Mouse (Mus musculus): ENCODE results near the gene Slc30a5. TPM values are rescaled to one million over a fixed set of nuclear protein-coding genes. Genes with fewer than 3 reads are reported as not detected.
A peak's percentile ranks its signal among the peaks of the same experiment; 100 is the strongest.

The Slc30a5 gene
- polyA plus RNA-seq, 1 experiment from 2014 or later = 58.4 TPM

GRCm38 (mm10) chr13:100849137-100849536 is 15.9 kb upstream of the Slc30a5 start:
- no peak for ATAC-seq (ENCODE audit: insufficient number of reproducible peaks, insufficient read depth, low FRiP score, low read depth)
- Histone ChIP-seq H3K9ac (replicated peaks; ENCODE audit: low read depth, low read length) (no peak overlapping the region), H3K36me3 (ENCODE audit: control insufficient read depth, insufficient read depth, low read length) (no peaks in the 10 kb centered on the region), H3K4me3 (ENCODE audit: low read depth, low read length) (no peak overlapping the region), H3K27ac (ENCODE audit: low read length) (no peak overlapping the region), H3K4me1 (ENCODE audit: control insufficient read depth, insufficient read depth, low read length) (no peaks in the 10 kb centered on the region), H3K27me3 (ENCODE audit: control insufficient read depth, insufficient read depth, low read length) (no peaks in the 10 kb centered on the region), H3K9me3 (ENCODE audit: control insufficient read depth, low read depth, low read length) (no peaks in the 10 kb centered on the region), H3K4me2 (replicated peaks; ENCODE audit: low read depth, low read length) (no peak overlapping the region)
- WGBS = 89% methylated on average over 3 of the region's 3 CpGs

GRCm38 (mm10) chr13:100846891-100847579 is 13.8 kb upstream of the Slc30a5 start:
- H3K36me3 ChIP-seq (ENCODE audit: control insufficient read depth, insufficient read depth, low read length) = no peaks in the 10 kb centered on the region
- H3K27ac ChIP-seq (ENCODE audit: low read length) = no peak overlapping the region
- WGBS = 48% methylated on average over 21 of the region's 21 CpGs
- H3K4me1 ChIP-seq (ENCODE audit: control insufficient read depth, insufficient read depth, low read length) = no peaks in the 10 kb centered on the region
- ATAC-seq (ENCODE audit: insufficient number of reproducible peaks, insufficient read depth, low FRiP score, low read depth) = no peak
- no peaks in the 10 kb centered on the region for H3K9me3 ChIP-seq (ENCODE audit: control insufficient read depth, low read depth, low read length)
- H3K9ac ChIP-seq (replicated peaks; ENCODE audit: low read depth, low read length) = no peak overlapping the region
- no peaks in the 10 kb centered on the region for H3K27me3 ChIP-seq (ENCODE audit: control insufficient read depth, insufficient read depth, low read length)
- no peak overlapping the region for H3K4me3 ChIP-seq (ENCODE audit: low read depth, low read length)
- no peak overlapping the region for H3K4me2 ChIP-seq (replicated peaks; ENCODE audit: low read depth, low read length)

DNA sequence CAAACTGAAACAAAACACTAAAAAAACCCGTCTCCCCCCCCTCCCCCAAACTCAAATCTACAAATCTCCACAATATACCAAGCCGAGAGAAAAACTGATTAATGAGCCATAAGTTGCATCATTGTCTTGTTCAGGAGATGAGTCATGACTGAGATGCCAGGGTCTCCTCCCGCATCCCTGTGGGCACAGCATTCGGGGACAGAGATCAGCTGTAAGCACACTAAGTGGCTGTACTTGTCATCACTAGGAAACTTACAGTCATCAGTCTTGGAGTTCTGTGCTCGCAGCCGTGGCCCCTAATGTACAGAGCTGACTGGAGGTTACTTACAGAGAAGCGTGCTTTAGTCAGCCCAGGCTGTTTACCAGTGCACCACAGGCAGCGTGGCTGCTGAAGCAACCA is 13.0 kb upstream of the Slc30a5 start:
- H3K9me3 ChIP-seq (ENCODE audit: control insufficient read depth, low read depth, low read length) = no peaks in the 10 kb centered on the region
- H3K4me2 ChIP-seq (replicated peaks; ENCODE audit: low read depth, low read length) = no peak overlapping the region
- no peaks in the 10 kb centered on the region for H3K4me1 ChIP-seq (ENCODE audit: control insufficient read depth, insufficient read depth, low read length)
- H3K9ac ChIP-seq (replicated peaks; ENCODE audit: low read depth, low read length) = no peak overlapping the region
- no peaks in the 10 kb centered on the region for H3K36me3 ChIP-seq (ENCODE audit: control insufficient read depth, insufficient read depth, low read length)
- no peak for ATAC-seq (ENCODE audit: insufficient number of reproducible peaks, insufficient read depth, low FRiP score, low read depth)
- H3K4me3 ChIP-seq (ENCODE audit: low read depth, low read length) = no peak overlapping the region
- no peak overlapping the region for H3K27ac ChIP-seq (ENCODE audit: low read length)
- H3K27me3 ChIP-seq (ENCODE audit: control insufficient read depth, insufficient read depth, low read length) = no peaks in the 10 kb centered on the region
- 65% methylated on average over 8 of the region's 8 CpGs for WGBS

DNA sequence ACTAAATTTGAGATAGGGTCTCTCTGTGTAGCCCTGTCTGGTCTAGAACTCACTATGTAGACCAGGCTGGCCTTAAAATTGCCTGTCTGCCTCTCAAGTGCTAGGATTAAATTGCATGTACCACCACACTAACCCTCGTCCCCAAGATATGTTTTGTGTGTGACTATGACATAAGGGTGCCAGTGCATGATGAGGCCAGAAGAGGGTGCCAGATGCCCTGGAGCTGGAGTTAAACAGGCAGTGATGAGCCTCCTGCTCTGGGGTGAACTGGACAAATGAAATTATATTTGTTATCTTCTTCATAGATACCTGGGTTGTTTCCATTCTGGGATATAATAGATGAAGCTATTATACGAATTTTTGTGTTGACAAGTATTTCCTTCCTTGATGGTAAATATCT is 10.7 kb upstream of the Slc30a5 start:
- H3K9ac ChIP-seq (replicated peaks; ENCODE audit: low read depth, low read length) = no peak overlapping the region
- 83% methylated on average over 2 of the region's 2 CpGs for WGBS
- H3K27ac ChIP-seq (ENCODE audit: low read length) = no peak overlapping the region
- no peaks in the 10 kb centered on the region for H3K4me1 ChIP-seq (ENCODE audit: control insufficient read depth, insufficient read depth, low read length)
- no peaks in the 10 kb centered on the region for H3K9me3 ChIP-seq (ENCODE audit: control insufficient read depth, low read depth, low read length)
- no peak for ATAC-seq (ENCODE audit: insufficient number of reproducible peaks, insufficient read depth, low FRiP score, low read depth)
- no peaks in the 10 kb centered on the region for H3K36me3 ChIP-seq (ENCODE audit: control insufficient read depth, insufficient read depth, low read length)
- H3K27me3 ChIP-seq (ENCODE audit: control insufficient read depth, insufficient read depth, low read length) = no peaks in the 10 kb centered on the region
- H3K4me3 ChIP-seq (ENCODE audit: low read depth, low read length) = no peak overlapping the region
- no peak overlapping the region for H3K4me2 ChIP-seq (replicated peaks; ENCODE audit: low read depth, low read length)

- WGBS = 63% methylated on average over 7 of the region's 7 CpGs
- no peaks in the 10 kb centered on the region for H3K9me3 ChIP-seq (ENCODE audit: control insufficient read depth, low read depth, low read length)
- H3K27ac ChIP-seq (ENCODE audit: low read length) = no peak overlapping the region
- no peaks in the 10 kb centered on the region for H3K27me3 ChIP-seq (ENCODE audit: control insufficient read depth, insufficient read depth, low read length)
- H3K4me2 ChIP-seq (replicated peaks; ENCODE audit: low read depth, low read length) = no peak overlapping the region
- ATAC-seq (ENCODE audit: insufficient number of reproducible peaks, insufficient read depth, low FRiP score, low read depth) = no peak
- no peaks in the 10 kb centered on the region for H3K4me1 ChIP-seq (ENCODE audit: control insufficient read depth, insufficient read depth, low read length)
- H3K36me3 ChIP-seq (ENCODE audit: control insufficient read depth, insufficient read depth, low read length) = no peaks in the 10 kb centered on the region
- H3K4me3 ChIP-seq (ENCODE audit: low read depth, low read length) = no peak overlapping the region
- no peak overlapping the region for H3K9ac ChIP-seq (replicated peaks; ENCODE audit: low read depth, low read length)
Observed at GRCm38 (mm10) chr13:100843016-100843725, 9.9 kb upstream of the Slc30a5 start.

- no peak overlapping the region for H3K4me2 ChIP-seq (replicated peaks; ENCODE audit: low read depth, low read length)
- no peaks in the 10 kb centered on the region for H3K4me1 ChIP-seq (ENCODE audit: control insufficient read depth, insufficient read depth, low read length)
- H3K27me3 ChIP-seq (ENCODE audit: control insufficient read depth, insufficient read depth, low read length) = no peaks in the 10 kb centered on the region
- H3K27ac ChIP-seq (ENCODE audit: low read length) = no peak overlapping the region
- 75% methylated on average over 6 of the region's 6 CpGs for WGBS
- no peak overlapping the region for H3K4me3 ChIP-seq (ENCODE audit: low read depth, low read length)
- H3K9me3 ChIP-seq (ENCODE audit: control insufficient read depth, low read depth, low read length) = no peaks in the 10 kb centered on the region
- ATAC-seq (ENCODE audit: insufficient number of reproducible peaks, insufficient read depth, low FRiP score, low read depth) = no peak
- no peaks in the 10 kb centered on the region for H3K36me3 ChIP-seq (ENCODE audit: control insufficient read depth, insufficient read depth, low read length)
- H3K9ac ChIP-seq (replicated peaks; ENCODE audit: low read depth, low read length) = no peak overlapping the region
Observed at GRCm38 (mm10) chr13:100841741-100842140, 8.5 kb upstream of the Slc30a5 start.

DNA sequence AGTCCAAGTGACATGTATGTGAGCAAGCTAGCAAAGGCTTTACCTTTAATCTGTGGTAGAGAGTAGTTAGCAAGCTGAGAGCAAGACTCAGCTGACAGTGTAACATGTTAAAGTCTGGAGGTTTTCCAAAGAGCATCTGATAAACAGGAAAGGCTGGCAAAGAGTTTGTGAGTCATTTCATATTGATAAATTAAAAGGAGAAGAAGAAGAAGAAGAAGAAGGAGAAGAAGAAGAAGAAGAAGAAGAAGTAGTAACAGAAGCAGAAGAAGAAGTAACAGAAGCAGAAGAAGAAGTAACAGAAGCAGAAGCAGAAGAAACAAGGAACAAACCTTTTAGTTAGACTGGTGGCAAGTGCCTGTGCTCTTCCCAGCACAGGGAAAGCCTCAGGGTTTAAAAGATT is 1.6 kb upstream of the Slc30a5 start:
- Histone ChIP-seq H3K27ac (ENCODE audit: low read length) (no peak overlapping the region), H3K27me3 (ENCODE audit: control insufficient read depth, insufficient read depth, low read length) (no peaks in the 10 kb centered on the region), H3K36me3 (ENCODE audit: control insufficient read depth, insufficient read depth, low read length) (no peaks in the 10 kb centered on the region), H3K4me3 (ENCODE audit: low read depth, low read length) (no peak overlapping the region), H3K9me3 (ENCODE audit: control insufficient read depth, low read depth, low read length) (no peaks in the 10 kb centered on the region), H3K9ac (replicated peaks; ENCODE audit: low read depth, low read length) (no peak overlapping the region), H3K4me1 (ENCODE audit: control insufficient read depth, insufficient read depth, low read length) (peaks cover 12% of the 10 kb centered on the region), H3K4me2 (replicated peaks; ENCODE audit: low read depth, low read length) (no peak overlapping the region)
- no peak for ATAC-seq (ENCODE audit: insufficient number of reproducible peaks, insufficient read depth, low FRiP score, low read depth)

DNA sequence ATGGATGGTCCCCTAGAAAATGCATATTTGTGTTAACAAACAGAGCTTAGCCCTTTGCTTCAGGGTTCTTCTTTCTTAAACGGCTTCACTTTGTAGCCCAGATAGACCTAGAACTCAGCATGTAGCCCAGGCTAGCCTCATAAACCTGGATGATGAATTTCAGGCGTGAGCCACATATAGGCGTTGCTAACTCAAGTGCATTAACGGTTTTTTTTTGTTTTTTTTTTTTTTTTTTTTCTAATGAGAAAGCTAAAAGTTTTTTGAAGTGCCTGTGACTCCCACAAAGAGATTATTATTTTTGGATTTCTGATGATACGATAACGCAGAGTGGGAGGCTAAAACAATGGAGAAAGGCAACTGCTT is 394 bp upstream of the Slc30a5 start:
- Histone ChIP-seq H3K36me3 (ENCODE audit: control insufficient read depth, insufficient read depth, low read length) (no peaks in the 10 kb centered on the region; the same call in 1 of the 2 replicates), H3K4me2 (replicated peaks; ENCODE audit: low read depth, low read length) (no peak overlapping the region; the same call in 1 of the 2 replicates), H3K4me3 (ENCODE audit: low read depth, low read length) (peak overlapping the region; percentile 98; the same call in 1 of the 2 replicates), H3K9ac (replicated peaks; ENCODE audit: low read depth, low read length) (no peak overlapping the region), H3K27ac (ENCODE audit: low read length) (no peak overlapping the region), H3K9me3 (ENCODE audit: control insufficient read depth, low read depth, low read length) (no peaks in the 10 kb centered on the region), H3K27me3 (ENCODE audit: control insufficient read depth, insufficient read depth, low read length) (no peaks in the 10 kb centered on the region), H3K4me1 (ENCODE audit: control insufficient read depth, insufficient read depth, low read length) (peaks cover 12% of the 10 kb centered on the region)
- WGBS = 55% methylated on average over 6 of the region's 6 CpGs
- ATAC-seq (ENCODE audit: insufficient number of reproducible peaks, insufficient read depth, low FRiP score, low read depth) = no peak

Measured in stomach, embryonic 14.5 days (tissue).